Mouse (Mus musculus): ENCODE data around the gene Rgs2. TPM values are rescaled to one million over a fixed set of nuclear protein-coding genes. Genes with fewer than 3 reads are reported as not detected.

Rgs2 gene
- polyA plus RNA-seq, 1 experiment from 2014 or later, result 91.2 TPM

DNA sequence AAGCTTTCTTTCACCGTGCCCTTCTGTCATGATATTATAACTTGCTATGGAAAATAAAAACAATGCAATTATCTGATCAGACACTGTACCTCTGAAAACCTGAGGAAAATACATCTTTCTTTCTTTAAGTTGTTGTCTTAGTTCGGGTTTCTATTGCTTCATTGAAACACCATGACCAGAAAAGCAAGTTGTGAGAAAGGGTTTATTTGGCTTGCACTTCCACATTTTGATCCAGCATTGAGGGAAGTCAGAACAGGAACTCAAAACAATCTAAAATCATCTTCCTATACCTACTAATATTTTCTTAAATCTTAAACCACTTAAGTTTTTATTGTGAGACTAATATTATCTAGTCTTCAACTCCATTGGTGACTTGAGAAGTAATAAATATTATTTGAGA, 11.4 kb downstream of the Rgs2 start:
- H3K9me3 ChIP-seq (ENCODE audit: control insufficient read depth), result no peaks in the 10 kb centered on the region
- no peak for ATAC-seq
- H3K4me2 ChIP-seq (replicated peaks; ENCODE audit: low read depth), result no peak overlapping the region
- no peak overlapping the region for H3K27ac ChIP-seq (ENCODE audit: low read depth, low read length)
- WGBS, result 86% methylated on average over 2 of the region's 2 CpGs
- no peak for TF ChIP-seq CTCF (IDR thresholded peaks at IDR 0.05; ENCODE audit: low read depth)
- H3K27me3 ChIP-seq (replicated peaks; ENCODE audit: control insufficient read depth, insufficient read depth, low read length), result no peaks in the 10 kb centered on the region
- H3K9ac ChIP-seq (ENCODE audit: low read depth, low read length), result no peak overlapping the region
- H3K36me3 ChIP-seq (ENCODE audit: control insufficient read depth, insufficient read depth), result no peaks in the 10 kb centered on the region
- no peak overlapping the region for H3K4me3 ChIP-seq (ENCODE audit: low read depth, low read length)
- no peaks in the 10 kb centered on the region for H3K4me1 ChIP-seq (replicated peaks; ENCODE audit: control insufficient read depth, insufficient read depth, low read length)

GRCm38 (mm10) chr1:143990263-143990662, 13.7 kb downstream of the Rgs2 start:
- H3K9ac ChIP-seq (ENCODE audit: low read depth, low read length), result no peak overlapping the region
- TF ChIP-seq CTCF (IDR thresholded peaks at IDR 0.05; ENCODE audit: low read depth), result no peak
- H3K4me2 ChIP-seq (replicated peaks; ENCODE audit: low read depth), result no peak overlapping the region
- no peaks in the 10 kb centered on the region for H3K27me3 ChIP-seq (replicated peaks; ENCODE audit: control insufficient read depth, insufficient read depth, low read length)
- H3K9me3 ChIP-seq (ENCODE audit: control insufficient read depth), result no peaks in the 10 kb centered on the region
- H3K4me3 ChIP-seq (ENCODE audit: low read depth, low read length), result no peak overlapping the region
- H3K36me3 ChIP-seq (ENCODE audit: control insufficient read depth, insufficient read depth), result no peaks in the 10 kb centered on the region
- no peak for ATAC-seq
- WGBS, result 49% methylated on average over 5 of the region's 5 CpGs
- H3K27ac ChIP-seq (ENCODE audit: low read depth, low read length), result no peak overlapping the region
- no peaks in the 10 kb centered on the region for H3K4me1 ChIP-seq (replicated peaks; ENCODE audit: control insufficient read depth, insufficient read depth, low read length)

DNA sequence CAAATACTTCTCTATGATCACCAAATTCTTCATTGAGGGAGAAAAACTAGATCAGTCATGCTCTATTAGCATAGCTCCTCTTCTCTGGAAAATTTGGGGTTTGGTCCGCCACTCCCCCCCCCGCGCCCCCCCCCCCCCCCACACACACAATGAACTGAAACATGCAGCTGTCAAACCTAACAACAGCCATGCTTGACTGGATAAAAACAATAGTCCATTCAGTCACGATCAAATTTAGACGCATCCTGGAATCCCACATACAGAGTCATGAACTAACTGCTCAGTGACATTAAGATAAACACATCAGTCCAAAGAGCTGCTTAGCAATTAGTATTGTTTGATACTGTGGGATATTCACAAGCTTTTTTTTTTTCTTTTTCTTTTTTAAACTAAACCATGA, 14.2 kb downstream of the Rgs2 start:
- Histone ChIP-seq H3K4me2 (replicated peaks; ENCODE audit: low read depth) (no peak overlapping the region), H3K36me3 (ENCODE audit: control insufficient read depth, insufficient read depth) (no peaks in the 10 kb centered on the region), H3K4me3 (ENCODE audit: low read depth, low read length) (no peak overlapping the region), H3K4me1 (replicated peaks; ENCODE audit: control insufficient read depth, insufficient read depth, low read length) (no peaks in the 10 kb centered on the region), H3K9ac (ENCODE audit: low read depth, low read length) (no peak overlapping the region), H3K27me3 (replicated peaks; ENCODE audit: control insufficient read depth, insufficient read depth, low read length) (no peaks in the 10 kb centered on the region), H3K9me3 (ENCODE audit: control insufficient read depth) (no peaks in the 10 kb centered on the region), H3K27ac (ENCODE audit: low read depth, low read length) (no peak overlapping the region)
- TF ChIP-seq CTCF (IDR thresholded peaks at IDR 0.05; ENCODE audit: low read depth), result no peak
- ATAC-seq, result no peak
- 58% methylated on average over 5 of the region's 5 CpGs for WGBS

- Histone ChIP-seq H3K9ac (ENCODE audit: low read depth, low read length) (no peak overlapping the region), H3K27ac (ENCODE audit: low read depth, low read length) (no peak overlapping the region), H3K4me1 (replicated peaks; ENCODE audit: control insufficient read depth, insufficient read depth, low read length) (no peaks in the 10 kb centered on the region), H3K36me3 (ENCODE audit: control insufficient read depth, insufficient read depth) (no peaks in the 10 kb centered on the region), H3K9me3 (ENCODE audit: control insufficient read depth) (no peaks in the 10 kb centered on the region), H3K27me3 (replicated peaks; ENCODE audit: control insufficient read depth, insufficient read depth, low read length) (no peaks in the 10 kb centered on the region), H3K4me3 (ENCODE audit: low read depth, low read length) (no peak overlapping the region), H3K4me2 (replicated peaks; ENCODE audit: low read depth) (no peak overlapping the region)
- WGBS, result 63% methylated on average over 6 of the region's 6 CpGs
- TF ChIP-seq CTCF (IDR thresholded peaks at IDR 0.05; ENCODE audit: low read depth), result no peak
- ATAC-seq, result no peak
Measured at GRCm38 (mm10) chr1:143988756-143989155, 15.2 kb downstream of the Rgs2 start.

DNA sequence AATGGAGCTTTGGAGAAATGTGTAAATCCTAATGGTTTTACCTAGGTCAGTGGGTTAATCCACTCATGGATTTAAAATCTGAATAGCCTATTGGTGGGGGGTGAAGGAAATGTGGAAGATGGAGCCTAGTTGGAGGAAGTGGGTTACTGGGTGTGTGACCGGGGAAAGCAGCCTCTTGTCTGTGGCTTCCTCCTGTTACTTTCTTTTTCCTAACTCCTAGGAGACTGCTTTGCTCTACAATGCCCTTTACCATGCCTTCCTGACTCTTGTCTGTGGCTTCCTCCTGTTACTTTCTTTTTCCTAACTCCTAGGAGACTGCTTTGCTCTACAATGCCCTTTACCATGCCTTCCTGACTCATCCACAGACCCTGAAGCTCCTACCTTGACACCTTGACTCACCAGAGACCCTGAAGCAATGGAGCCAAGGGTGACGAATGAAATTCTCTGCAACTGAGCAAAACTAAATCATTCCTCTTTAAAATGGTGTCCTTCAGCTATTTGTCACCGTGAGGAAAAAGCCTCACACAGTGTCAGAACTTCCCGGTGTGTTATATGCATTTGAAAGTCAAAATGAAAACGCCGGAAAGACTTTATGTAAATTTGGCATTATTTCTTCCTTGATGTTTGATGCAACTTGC, 18.9 kb downstream of the Rgs2 start:
- Histone ChIP-seq H3K27ac (ENCODE audit: low read depth, low read length) (no peak overlapping the region), H3K4me3 (ENCODE audit: low read depth, low read length) (no peak overlapping the region), H3K4me1 (replicated peaks; ENCODE audit: control insufficient read depth, insufficient read depth, low read length) (no peaks in the 10 kb centered on the region), H3K9me3 (ENCODE audit: control insufficient read depth) (no peaks in the 10 kb centered on the region), H3K9ac (ENCODE audit: low read depth, low read length) (no peak overlapping the region), H3K36me3 (ENCODE audit: control insufficient read depth, insufficient read depth) (no peaks in the 10 kb centered on the region), H3K27me3 (replicated peaks; ENCODE audit: control insufficient read depth, insufficient read depth, low read length) (no peaks in the 10 kb centered on the region), H3K4me2 (replicated peaks; ENCODE audit: low read depth) (no peak overlapping the region)
- no peak for ATAC-seq
- no peak for TF ChIP-seq CTCF (IDR thresholded peaks at IDR 0.05; ENCODE audit: low read depth)
- 83% methylated on average over 6 of the region's 6 CpGs for WGBS

GRCm38 (mm10) chr1:143982765-143983312, 21.1 kb downstream of the Rgs2 start:
- Histone ChIP-seq H3K4me3 (ENCODE audit: low read depth, low read length) (no peak overlapping the region), H3K9ac (ENCODE audit: low read depth, low read length) (no peak overlapping the region), H3K4me2 (replicated peaks; ENCODE audit: low read depth) (no peak overlapping the region), H3K27ac (ENCODE audit: low read depth, low read length) (no peak overlapping the region), H3K27me3 (replicated peaks; ENCODE audit: control insufficient read depth, insufficient read depth, low read length) (no peaks in the 10 kb centered on the region), H3K36me3 (ENCODE audit: control insufficient read depth, insufficient read depth) (no peaks in the 10 kb centered on the region), H3K4me1 (replicated peaks; ENCODE audit: control insufficient read depth, insufficient read depth, low read length) (no peaks in the 10 kb centered on the region), H3K9me3 (ENCODE audit: control insufficient read depth) (no peaks in the 10 kb centered on the region)
- 41% methylated on average over 3 of the region's 3 CpGs for WGBS
- no peak for ATAC-seq
- no peak for TF ChIP-seq CTCF (IDR thresholded peaks at IDR 0.05; ENCODE audit: low read depth)

Data from intestine, postnatal 0 days (tissue).